Mouse (Mus musculus): Measurements from ENCODE around the gene Cyp26a1.

DNA sequence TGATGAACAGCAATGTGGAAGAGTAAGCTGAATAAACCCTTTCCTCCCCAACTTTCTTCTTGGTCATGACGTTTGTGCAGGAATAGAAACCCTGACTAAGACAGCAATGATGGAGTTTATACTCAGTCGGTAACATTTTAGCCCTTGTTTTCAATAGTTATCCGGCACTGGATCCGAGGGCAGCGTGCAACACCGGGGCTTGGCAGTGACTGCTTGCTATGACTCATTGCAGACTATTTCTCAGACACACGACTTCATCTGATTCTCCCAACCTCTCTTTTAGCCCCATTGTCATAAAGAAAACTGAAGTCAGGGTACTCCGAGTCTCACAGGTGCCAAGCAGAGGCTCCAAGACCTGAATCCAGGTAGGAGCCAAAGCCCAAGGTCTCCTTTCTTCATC is 37.8 kb downstream of the Cyp26a1 start:
- TF ChIP-seq CTCF (IDR thresholded peaks at IDR 0.05; ENCODE audit: low read depth, low read length) (no peak), POLR2A (IDR thresholded peaks at IDR 0.05; ENCODE audit: insufficient read depth, low read length) (no peak)
